Mouse (Mus musculus) testis, adult 2 months (tissue): ENCODE measurements at regions not wholly inside any gene's neighbourhood (a gene's known extent, or its start where the extent isn't known, plus 50 kb on each side); places are given as distances from the start of the nearest gene placed in this dataset.

Experiments used
- CTCF ChIP-seq: fragments of 200-500 bp; IDR thresholded peaks from 2 replicates; pipeline ENCODE4 v1.5.1; 2012; ENCODE audit warnings: low read depth, mild to moderate bottlenecking, inconsistent platforms, low read length, moderate library complexity; ENCODE audit not compliant: control insufficient read depth, insufficient read depth, insufficient replicate concordance
- POLR2A ChIP-seq: fragments of 200-500 bp; IDR thresholded peaks from 2 replicates; pipeline ENCODE4 v1.6.1; 2012; ENCODE audit warnings: low read depth, mild to moderate bottlenecking, inconsistent platforms, low read length, moderate library complexity; ENCODE audit not compliant: control insufficient read depth

DNA sequence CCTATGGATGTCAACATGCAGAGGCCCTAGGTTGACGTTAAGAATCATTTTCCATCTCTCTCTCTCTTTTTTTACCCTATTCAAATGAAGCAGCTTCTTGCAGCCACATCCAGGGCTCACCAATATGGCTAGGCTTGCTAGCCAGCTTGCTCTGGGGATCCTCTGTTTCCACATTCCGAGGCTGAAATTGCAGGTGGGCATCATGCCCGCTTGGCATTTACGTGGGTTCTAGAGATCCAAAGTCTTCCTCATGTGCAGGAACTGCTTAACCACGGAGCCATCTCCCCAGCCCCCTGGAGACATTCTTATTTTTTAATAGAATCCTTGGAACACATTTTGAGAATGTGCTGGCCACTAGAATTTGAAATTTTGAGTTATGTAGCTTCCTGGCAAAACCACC lies 592.9 kb upstream of the Fam160b2 start:
- no peak for TF ChIP-seq POLR2A
- no peak for TF ChIP-seq CTCF
